Comparison of ENCODE assay signal across 18 mouse cellular contexts in genomic region chr5:66614940-66615339, GRCm38 (mm10). TPM values are rescaled to one million over a fixed set of nuclear protein-coding genes. Genes with fewer than 3 reads are reported as not detected.
A peak's percentile ranks its signal among the peaks of the same experiment; 100 is the strongest.
DNase-seq lines count a peak whose midpoint lies in the region; ATAC-seq and TF ChIP-seq lines count a peak whose summit lies in the region.
"Had no signal": no experiment of that assay in that cellular context is flagged by ENCODE, and none has a peak within 500 bp of the region (broad histone marks: within the 10 kb centered on the region; RNA-seq: fewer than 3 reads in every experiment).

No protein-coding gene starts in this region.

- H3K4me3 ChIP-seq in gastrocnemius, adult 2 months: peak overlapping the region; percentile 23
- H3K4me3 ChIP-seq in hindbrain, embryonic 15.5 days: no peak overlapping the region
- no peak overlapping the region for H3K4me3 ChIP-seq in hindbrain, embryonic 11.5 days (ENCODE audit: low read depth, low read length)
- no peak overlapping the region for H3K4me3 ChIP-seq in liver, postnatal 0 days (ENCODE audit: low read depth, low read length)
- no peak overlapping the region for H3K4me3 ChIP-seq in liver, embryonic 11.5 days (ENCODE audit: low read depth, low read length)
- peak overlapping the region; percentile 4; the same call in 1 of the 2 replicates for H3K4me3 ChIP-seq in brown adipose tissue, adult 24 weeks (ENCODE audit: insufficient read depth, low read depth, low read length)
- H3K4me3 ChIP-seq: forebrain, embryonic 12.5 days; liver, embryonic 13.5 days; midbrain, embryonic 12.5 days had no signal

- 0 out of 2 replicates have a peak overlapping the region, but pooled peaks have one; percentile 6 for H3K4me2 ChIP-seq in hindbrain, embryonic 15.5 days
- H3K4me2 ChIP-seq in hindbrain, embryonic 11.5 days (replicated peaks; ENCODE audit: low read depth, low read length): no peak overlapping the region
- no peak overlapping the region for H3K4me2 ChIP-seq in liver, postnatal 0 days (ENCODE audit: low read depth, low read length)
- H3K4me2 ChIP-seq in liver, embryonic 11.5 days: no peak overlapping the region
- H3K4me2 ChIP-seq: forebrain, embryonic 12.5 days; liver, embryonic 13.5 days; midbrain, embryonic 12.5 days had no signal

- no peak for DNase-seq in gastrocnemius, adult 2 months
- DNase-seq in gastrocnemius, postnatal 14 days: no peak
- DNase-seq in hindbrain, embryonic 11.5 days (ENCODE audit: low spot score): no peak
- no peak for DNase-seq in liver, postnatal 0 days
- no peak for DNase-seq in liver, embryonic 11.5 days (ENCODE audit: low spot score)
- DNase-seq in right cerebral cortex, adult 2 months (ENCODE audit: low spot score in 2 of 2): no peak
- DNase-seq: cerebellum, postnatal 10 days; heart, postnatal 10 days; kidney, postnatal 4 days; layer of hippocampus, postnatal 36 days; liver, embryonic 13.5 days; right cerebral cortex, postnatal 14 days had no signal

- H3K4me1 ChIP-seq in hindbrain, embryonic 15.5 days (replicated peaks): peaks cover 69% of the 10 kb centered on the region
- no peaks in the 10 kb centered on the region for H3K4me1 ChIP-seq in hindbrain, embryonic 11.5 days (replicated peaks; ENCODE audit: control insufficient read depth, insufficient read depth, low read length)
- H3K4me1 ChIP-seq in liver, postnatal 0 days (ENCODE audit: insufficient read depth): peaks cover 6% of the 10 kb centered on the region
- no peaks in the 10 kb centered on the region; the same call in 1 of the 2 replicates for H3K4me1 ChIP-seq in liver, embryonic 11.5 days (replicated peaks; ENCODE audit: control insufficient read depth, insufficient read depth, low read length)
- H3K4me1 ChIP-seq in brown adipose tissue, adult 24 weeks (ENCODE audit: control insufficient read depth, insufficient read depth, insufficient read length, low read length): peaks cover 39% of the 10 kb centered on the region

- peak overlapping the region; percentile 64 for H3K27ac ChIP-seq in gastrocnemius, adult 2 months
- no peak overlapping the region for H3K27ac ChIP-seq in hindbrain, embryonic 15.5 days (replicated peaks)
- H3K27ac ChIP-seq in hindbrain, embryonic 11.5 days (ENCODE audit: low read depth, low read length): no peak overlapping the region
- no peak overlapping the region for H3K27ac ChIP-seq in liver, postnatal 0 days (ENCODE audit: low read depth)
- no peak overlapping the region for H3K27ac ChIP-seq in liver, embryonic 11.5 days (ENCODE audit: low read depth, low read length)
- H3K27ac ChIP-seq in brown adipose tissue, adult 24 weeks (replicated peaks; ENCODE audit: low read depth, low read length): peak overlapping the region; percentile 61
- H3K27ac ChIP-seq: forebrain, embryonic 12.5 days; liver, embryonic 13.5 days; midbrain, embryonic 12.5 days had no signal

- H3K9me3 ChIP-seq in hindbrain, embryonic 15.5 days: no peaks in the 10 kb centered on the region
- H3K9me3 ChIP-seq in hindbrain, embryonic 11.5 days (ENCODE audit: control insufficient read depth, low read length): no peaks in the 10 kb centered on the region
- H3K9me3 ChIP-seq in liver, postnatal 0 days (ENCODE audit: low read length): no peaks in the 10 kb centered on the region
- H3K9me3 ChIP-seq in liver, embryonic 11.5 days (ENCODE audit: control insufficient read depth, low read length): no peaks in the 10 kb centered on the region
- H3K9me3 ChIP-seq: forebrain, embryonic 12.5 days; liver, embryonic 13.5 days; midbrain, embryonic 12.5 days had no signal

- 84% methylated on average over 4 of the region's 4 CpGs for WGBS in hindbrain, embryonic 15.5 days
- WGBS in hindbrain, embryonic 11.5 days: 82% methylated on average over 4 of the region's 4 CpGs
- 50% methylated on average over 4 of the region's 4 CpGs for WGBS in liver, postnatal 0 days (ENCODE audit: insufficient replicate concordance)
- 61% methylated on average over 4 of the region's 4 CpGs for WGBS in liver, embryonic 11.5 days

- intact Hi-C loops in gastrocnemius, adult 2 months (cut with DNase I): loop anchor here (5.0 kb wide), 2 partner anchors 38 to 93 kb away; no protein-coding TSS in a partner anchor
- intact Hi-C loops in gastrocnemius, postnatal 14 days (cut with DNase I; ENCODE audit: low total_unique reads): loop anchor here (5.0 kb wide), 1 partner anchor 188 kb away; no protein-coding TSS in a partner anchor

- H3K9ac ChIP-seq in hindbrain, embryonic 15.5 days: no peak overlapping the region
- no peak overlapping the region for H3K9ac ChIP-seq in hindbrain, embryonic 11.5 days (ENCODE audit: low read depth, low read length)
- no peak overlapping the region for H3K9ac ChIP-seq in liver, postnatal 0 days (replicated peaks)
- H3K9ac ChIP-seq in liver, embryonic 11.5 days (ENCODE audit: low read depth, low read length): no peak overlapping the region
- H3K9ac ChIP-seq: forebrain, embryonic 12.5 days; liver, embryonic 13.5 days; midbrain, embryonic 12.5 days had no signal

- peak; percentile 5; the same call in 1 of the 2 replicates for TF ChIP-seq EP300 in liver, postnatal 0 days (IDR thresholded peaks at IDR 0.05; ENCODE audit: low read depth)

- H3K36me3 ChIP-seq in hindbrain, embryonic 15.5 days: no peaks in the 10 kb centered on the region
- H3K36me3 ChIP-seq in hindbrain, embryonic 11.5 days (ENCODE audit: control insufficient read depth, insufficient read depth, low read length): no peaks in the 10 kb centered on the region
- H3K36me3 ChIP-seq in liver, postnatal 0 days (replicated peaks; ENCODE audit: insufficient read depth, low read length): no peaks in the 10 kb centered on the region
- no peaks in the 10 kb centered on the region for H3K36me3 ChIP-seq in liver, embryonic 11.5 days (ENCODE audit: control insufficient read depth, insufficient read depth, low read length)
- H3K36me3 ChIP-seq: forebrain, embryonic 12.5 days; liver, embryonic 13.5 days; midbrain, embryonic 12.5 days had no signal

- no peaks in the 10 kb centered on the region for H3K27me3 ChIP-seq in hindbrain, embryonic 15.5 days
- H3K27me3 ChIP-seq in hindbrain, embryonic 11.5 days (ENCODE audit: control insufficient read depth, insufficient read depth, low read length): no peaks in the 10 kb centered on the region
- H3K27me3 ChIP-seq in liver, postnatal 0 days (ENCODE audit: insufficient read depth, low read length): peaks cover 4% of the 10 kb centered on the region; the same call in 1 of the 2 replicates
- peaks cover 34% of the 10 kb centered on the region for H3K27me3 ChIP-seq in liver, embryonic 11.5 days (replicated peaks; ENCODE audit: control insufficient read depth, insufficient read depth, low read length)
- H3K27me3 ChIP-seq: CH12.LX; midbrain, embryonic 12.5 days had no signal

- ATAC-seq in hindbrain, embryonic 15.5 days (ENCODE audit: low FRiP score, low read depth): no peak
- no peak for ATAC-seq in hindbrain, embryonic 11.5 days (ENCODE audit: low FRiP score)
- ATAC-seq in liver, postnatal 0 days: no peak
- no peak for ATAC-seq in liver, embryonic 11.5 days (replicated peaks; ENCODE audit: low FRiP score)
- ATAC-seq: inflammation-experienced regulatory T-cells, adult 6 months had no signal

- TF ChIP-seq CTCF in gastrocnemius, adult 2 months (IDR thresholded peaks at IDR 0.05): no peak
- TF ChIP-seq CTCF in liver, postnatal 0 days (IDR thresholded peaks at IDR 0.05; ENCODE audit: low read depth): no peak

RNA-seq across cellular contexts. Expression of gene Apbb2, which starts 3.6 kb away (rescaled TPM):
- total RNA-seq in gastrocnemius, adult 2 months (2021): 10 to 100 TPM; 35.9 to 43.2 TPM
- 10 to 100 TPM; 41.0 to 48.3 TPM for total RNA-seq in gastrocnemius, postnatal 14 days (2021)
- polyA plus RNA-seq in hindbrain, embryonic 15.5 days (2015; fragmentation: Nextera tagmentation; extraction: Ambion mirVana): 108 and 124 TPM in 2 replicates
- 43.0 and 47.1 TPM in 2 replicates for polyA plus RNA-seq in hindbrain, embryonic 11.5 days (2014; fragmentation: Nextera tagmentation; extraction: Ambion mirVana)
- 5.3 and 5.6 TPM in 2 replicates for polyA plus RNA-seq in liver, postnatal 0 days (2015; fragmentation: Nextera tagmentation; extraction: Ambion mirVana)
- polyA plus RNA-seq in liver, embryonic 11.5 days (2014; fragmentation: Nextera tagmentation; extraction: Ambion mirVana): 11.7 and 14.2 TPM in 2 replicates
- 3.5 and 5.7 TPM in 2 replicates for polyA plus RNA-seq in brown adipose tissue, adult 24 weeks (2012; ENCODE audit: insufficient read depth, insufficient read length, missing spikeins)

Comparison
In these comparisons a context has a peak if more than half of its experiments do, and no peak if none do; other contexts are left out.
1. H3K27ac ChIP-seq: peak in gastrocnemius, adult 2 months (single experiment) and brown adipose tissue, adult 24 weeks (single experiment); none in hindbrain, embryonic 15.5 days (single experiment), hindbrain, embryonic 11.5 days (single experiment), liver, postnatal 0 days (single experiment) and liver, embryonic 11.5 days (single experiment).
2. H3K4me3 ChIP-seq: peak in gastrocnemius, adult 2 months (single experiment) and brown adipose tissue, adult 24 weeks (single experiment); none in hindbrain, embryonic 15.5 days (single experiment), hindbrain, embryonic 11.5 days (single experiment), liver, postnatal 0 days (single experiment) and liver, embryonic 11.5 days (single experiment).